Mouse (Mus musculus) heart, postnatal 14 days (tissue): ENCODE results near the gene Fbxl5. TPM values are rescaled to one million over a fixed set of nuclear protein-coding genes. Genes with fewer than 3 reads are reported as not detected.

Experiments
- DNase-seq, 2 experiments: peaks; one replicate each; pipeline ENCODE4 v3.0.0; 2021 to 2022
- intact Hi-C: fragments of 180-260 bp; cut with DNase I; formaldehyde crosslinking; loops from one replicate; pipeline ENCODE4 v1.15.1; 2025
- total RNA-seq, 2 experiments: library from RNA; stranded (reverse); gene quantifications; 2 replicates each; pipeline ENCODE4 v1.2.3; 2021

Gene Fbxl5
- total RNA-seq, 2 experiments from 2014 or later = 31.3 to 34.2 TPM

- intact Hi-C loops = no loop called here
- no peak for DNase-seq
These were observed 99.0 kb downstream of the Fbxl5 start for GRCm38 (mm10) chr5:43722452-43722783.

- intact Hi-C loops = no loop called here
- no peak for DNase-seq
These were observed 99.6 kb downstream of the Fbxl5 start for GRCm38 (mm10) chr5:43721538-43722451.

- intact Hi-C loops = no loop called here
- DNase-seq = no peak
These were observed 122.2 kb downstream of the Fbxl5 start for GRCm38 (mm10) chr5:43699240-43699639.

- intact Hi-C loops = no loop called here
- DNase-seq = no peak
These were observed 124.3 kb downstream of the Fbxl5 start for GRCm38 (mm10) chr5:43697133-43697532.

Other genes starting within 250 kb of the Fbxl5 start
- 10 to 100 TPM; 10.7 to 12.6 TPM for gene Cc2d2a, start 159.3 kb downstream of the Fbxl5 start, total RNA-seq
- 1 to 10 TPM; 1.1 to 1.8 TPM for gene Bst1, start 2.8 kb downstream of the Fbxl5 start, total RNA-seq
- 10 to 100 TPM; 10.7 to 12.5 TPM for gene Cd38, start 46.9 kb upstream of the Fbxl5 start, total RNA-seq
- 1 to 10 TPM; 5.8 to 8.1 TPM for gene Gm7879, start 91.5 kb upstream of the Fbxl5 start, total RNA-seq
- gene Fgfbp1, start 160.1 kb upstream of the Fbxl5 start, total RNA-seq = under 1 TPM; 0.32 to 0.41 TPM